Mouse (Mus musculus) fibroblast of lung, adult 2 months (primary cell): ENCODE data around the gene Fcrls.

Source experiments
- DNase-seq: peaks from one replicate; pipeline ENCODE4 v3.0.0-alpha.2; 2011; ENCODE audit warnings: low read depth

The Fcrls gene

DNA sequence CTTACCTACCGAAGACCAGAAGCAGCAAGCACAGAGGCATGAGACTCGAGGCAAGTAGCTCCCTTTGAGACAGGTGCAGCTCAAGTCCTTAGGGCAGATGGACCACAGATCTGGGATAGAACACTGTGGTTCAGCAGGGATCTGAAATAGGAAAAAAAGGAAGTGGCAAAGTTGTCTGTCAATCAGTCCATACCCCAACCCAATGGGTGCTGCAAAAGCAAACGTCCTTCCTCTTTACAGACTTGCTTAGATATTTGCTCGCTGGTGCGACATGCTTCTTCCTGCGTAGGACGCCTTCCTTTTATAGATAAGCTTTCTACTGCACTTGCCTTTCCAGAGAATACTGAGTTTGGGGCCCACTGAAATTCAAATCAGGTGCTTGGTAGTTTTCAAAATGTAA is at the start of gene Fcrls:
TSS of gene Fcrls (minus strand) at position 303 of the 400 bp plus-strand sequence.
- DNase-seq = no peak

DNA sequence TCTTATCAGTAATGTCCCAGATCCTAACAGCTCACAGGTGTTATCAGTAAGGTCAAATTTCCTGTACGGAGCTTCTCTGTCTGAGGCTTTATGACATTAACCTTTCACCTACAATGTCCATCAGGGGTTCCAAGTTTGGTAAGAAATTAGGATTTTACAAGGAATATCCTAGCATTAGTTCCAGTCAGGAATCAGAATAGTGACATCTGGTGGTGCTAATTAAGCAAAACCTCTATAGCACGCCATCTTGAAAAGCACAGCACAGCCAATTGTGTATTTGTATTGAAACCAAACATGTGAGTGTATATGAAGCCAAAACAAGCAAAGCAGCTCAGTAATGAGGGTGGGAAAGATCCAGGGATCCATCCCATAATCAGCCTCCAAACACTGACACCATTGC is 46.4 kb upstream of the Fcrls start:
- no peak for DNase-seq

DNA sequence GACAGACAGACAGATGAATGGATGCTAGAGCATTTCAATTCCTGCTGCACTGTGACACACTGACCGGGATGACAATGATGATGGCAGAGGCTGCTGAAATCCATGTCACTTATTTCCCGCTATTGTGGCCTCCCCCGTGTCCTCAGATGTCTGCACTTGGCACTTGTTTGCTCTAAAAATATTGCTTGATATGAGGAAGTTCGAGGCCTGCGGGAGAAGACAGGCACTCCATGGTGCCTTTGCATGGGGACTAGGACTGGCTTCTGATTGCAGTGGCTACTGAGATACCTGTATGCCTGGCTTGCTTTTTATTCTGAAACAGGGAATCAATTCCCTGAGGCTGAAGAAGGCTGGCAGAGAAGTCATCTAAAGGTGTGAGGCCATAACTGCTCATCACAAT is 36.4 kb upstream of the Fcrls start:
- DNase-seq = no peak

DNA sequence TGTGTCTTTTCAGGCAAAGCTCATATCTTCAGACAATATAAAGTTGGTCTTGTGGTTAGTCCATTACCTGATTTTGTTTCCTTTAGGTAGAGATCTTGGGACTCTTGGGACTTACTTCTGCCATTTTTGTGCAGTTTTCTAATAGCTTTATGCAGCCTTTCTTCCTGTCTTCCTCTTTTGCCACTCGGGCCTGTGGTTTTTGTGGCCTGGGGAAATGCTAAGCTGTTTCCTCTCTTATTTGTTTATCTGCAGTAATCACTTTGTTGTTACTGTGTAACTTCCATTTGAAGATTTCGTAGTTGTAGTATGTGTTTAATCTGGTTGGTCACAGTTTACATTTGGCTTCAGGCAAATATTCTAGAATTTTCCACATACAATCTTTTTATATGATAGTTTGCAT is 10.8 kb upstream of the Fcrls start:
- DNase-seq = no peak

DNA sequence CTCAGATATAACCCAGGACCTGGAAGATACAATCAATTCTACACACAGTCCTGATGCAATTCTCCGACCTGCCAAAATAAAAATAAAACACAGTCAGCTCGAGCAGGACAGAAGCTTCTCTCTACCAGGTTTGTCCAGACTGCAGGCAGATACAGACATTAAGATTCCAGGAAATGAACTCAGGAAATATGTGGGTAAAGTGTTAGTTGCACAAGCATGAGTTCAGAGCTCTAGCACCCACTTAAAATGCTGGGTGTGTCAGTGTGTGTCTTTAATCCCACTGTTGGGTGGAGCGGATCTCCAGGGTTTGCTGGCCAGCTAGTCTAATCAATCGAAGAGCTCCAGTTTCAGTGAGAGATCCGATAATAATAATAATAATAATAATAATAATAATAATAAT is 3.0 kb upstream of the Fcrls start:
- no peak for DNase-seq

DNA sequence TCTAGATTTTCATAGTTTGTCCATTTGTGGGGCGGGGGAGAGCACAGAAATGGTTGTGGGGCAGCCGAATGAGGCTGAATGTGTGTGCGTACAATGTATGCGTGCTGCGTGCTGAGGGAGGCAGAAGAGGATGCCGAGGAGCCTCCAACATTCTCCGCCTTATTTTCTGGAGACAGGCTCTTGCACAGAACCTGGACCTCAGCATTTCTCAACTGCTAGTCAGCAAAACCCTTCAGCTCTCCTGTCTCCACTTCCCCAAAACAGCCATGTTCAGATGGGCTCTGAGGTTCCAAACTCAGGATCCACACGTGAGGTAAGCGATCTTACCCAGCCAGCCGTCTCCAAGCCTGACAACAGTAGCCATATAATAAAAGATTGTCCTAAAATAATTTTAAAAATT is 8.3 kb downstream of the Fcrls start:
- DNase-seq = no peak

DNA sequence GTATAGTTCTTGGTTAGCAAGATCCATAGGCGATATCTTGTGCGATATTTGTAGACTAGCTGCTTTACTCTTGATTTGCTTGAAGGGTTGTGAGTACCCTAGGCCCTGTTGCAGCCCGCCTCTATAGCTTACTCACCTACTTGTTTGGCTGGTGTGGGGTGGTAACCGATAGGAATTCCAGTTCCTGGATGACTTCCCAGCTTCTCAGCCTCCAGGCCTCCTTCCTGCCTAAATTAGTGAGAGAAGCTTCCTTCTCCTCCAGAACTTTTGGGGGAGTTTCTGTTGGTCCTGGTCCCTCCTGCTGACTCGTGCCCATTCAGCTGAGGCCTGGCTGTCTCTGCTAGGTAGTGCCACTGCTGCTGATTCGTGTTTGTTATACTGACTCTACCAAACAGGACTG is 14.0 kb downstream of the Fcrls start:
- DNase-seq = no peak

DNA sequence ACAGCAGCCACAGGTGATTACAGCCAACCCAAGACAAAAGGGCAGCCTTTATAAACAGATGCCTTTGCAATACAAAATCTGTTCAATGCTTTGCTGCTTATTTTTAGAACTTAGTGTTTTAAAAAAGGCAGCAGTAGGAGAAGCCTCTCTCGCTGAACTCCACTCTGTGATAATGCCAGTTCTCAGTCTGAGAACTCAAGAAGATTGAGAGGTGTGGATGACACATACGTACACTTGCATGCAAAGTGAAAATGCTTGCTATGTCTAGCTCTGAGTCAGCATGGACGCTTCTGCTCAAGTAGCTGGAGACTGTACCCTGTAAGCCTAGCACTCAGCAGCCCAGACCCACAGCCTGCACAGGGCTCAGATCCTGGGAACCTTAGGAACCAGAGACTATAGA is 16.2 kb downstream of the Fcrls start:
- DNase-seq = no peak

DNA sequence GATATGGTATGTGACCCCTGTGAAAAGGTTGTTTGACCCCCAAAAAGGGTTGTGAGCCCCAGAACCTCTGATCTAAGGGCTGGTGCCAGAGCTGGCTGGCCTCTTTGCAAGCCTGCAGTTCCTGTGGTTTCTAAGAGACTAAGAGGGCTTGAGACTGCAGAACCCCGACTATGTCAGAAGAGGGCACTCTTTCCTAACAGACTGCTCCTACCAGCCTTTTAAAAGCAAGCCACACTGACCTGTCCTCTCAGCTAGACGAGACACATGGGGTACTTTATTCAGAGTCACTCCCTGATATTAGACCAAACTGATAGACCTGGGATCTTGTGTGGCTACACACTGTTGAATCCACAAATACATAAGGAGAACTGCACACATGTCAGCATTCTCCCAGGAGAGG is 19.9 kb downstream of the Fcrls start:
- DNase-seq = peak; percentile 19

DNA sequence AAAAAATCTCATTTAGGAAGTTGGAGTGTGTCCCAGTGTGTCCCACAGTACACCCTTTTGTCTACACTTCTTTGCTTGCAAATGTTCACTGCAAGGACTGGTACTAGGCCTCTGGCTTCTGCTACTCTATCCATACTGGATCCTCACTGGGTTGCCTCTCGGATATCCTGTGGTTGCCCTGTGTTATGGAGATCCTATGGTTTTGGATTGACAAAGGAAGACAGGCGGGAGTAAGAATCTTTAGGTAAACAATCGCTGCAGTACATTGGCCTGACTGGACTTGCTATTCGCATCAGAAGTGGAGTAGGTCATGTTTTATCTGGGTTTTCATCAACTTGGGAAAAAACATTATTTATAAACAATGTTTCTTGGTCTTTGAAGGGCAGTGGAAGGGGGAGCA is 22.6 kb downstream of the Fcrls start:
- no peak for DNase-seq

DNA sequence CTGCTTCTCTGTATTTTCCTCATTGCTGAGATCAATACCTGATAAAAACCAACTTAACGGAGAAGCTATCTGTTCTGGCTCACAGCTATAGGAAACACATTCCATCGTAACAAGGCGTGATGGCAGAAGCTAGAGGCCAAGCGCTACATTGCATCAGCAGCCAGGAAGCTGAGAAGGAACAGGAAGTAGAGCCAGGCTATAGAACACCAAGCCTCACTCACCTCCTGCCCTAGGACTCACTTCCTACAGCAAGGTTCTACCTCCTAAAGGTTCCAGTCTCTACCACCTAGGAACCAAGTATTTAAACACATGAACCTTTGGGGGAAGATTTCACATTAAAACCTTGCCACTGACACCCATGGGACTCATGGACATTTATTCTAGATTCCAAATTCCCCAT is 39.9 kb downstream of the Fcrls start:
- no peak for DNase-seq

DNA sequence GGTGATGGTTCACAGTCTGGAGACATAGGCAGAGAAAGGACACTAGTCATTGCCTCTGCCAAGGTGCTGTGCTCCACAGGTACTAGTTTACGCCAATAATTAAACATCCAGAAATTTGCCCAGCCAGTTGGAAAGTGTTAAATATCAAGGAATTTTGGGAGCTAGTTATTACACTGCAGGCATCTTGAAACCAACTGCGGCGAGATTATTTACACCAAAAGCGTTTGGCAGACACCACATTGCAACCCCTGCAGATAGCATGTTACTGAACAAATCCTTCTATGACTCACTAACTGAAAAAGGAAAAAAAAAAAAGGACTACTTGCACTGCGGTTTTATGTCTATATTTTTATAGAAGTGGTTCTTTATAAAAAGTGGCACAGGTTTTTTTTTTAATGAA is 41.2 kb downstream of the Fcrls start:
- peak; percentile 12 for DNase-seq

DNA sequence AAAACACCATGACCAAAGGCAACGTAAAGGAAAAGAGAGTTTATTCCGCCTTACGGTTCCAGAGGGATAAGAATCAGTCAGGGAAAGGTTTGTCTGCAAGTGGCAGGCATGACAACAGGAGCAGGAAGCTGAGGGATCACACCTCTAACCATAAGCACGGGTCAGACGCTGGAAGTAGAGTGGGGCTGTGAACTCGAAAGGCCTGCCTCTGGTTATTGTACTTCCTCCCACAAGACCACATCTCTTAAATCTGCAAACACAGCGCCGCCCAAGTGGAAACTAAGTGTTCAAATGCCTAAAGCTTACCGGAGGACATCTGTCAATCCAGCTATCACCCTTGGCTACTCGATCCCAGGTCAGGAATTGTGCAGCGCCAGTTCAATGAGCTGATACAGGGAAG is 48.4 kb downstream of the Fcrls start:
- no peak for DNase-seq

DNA sequence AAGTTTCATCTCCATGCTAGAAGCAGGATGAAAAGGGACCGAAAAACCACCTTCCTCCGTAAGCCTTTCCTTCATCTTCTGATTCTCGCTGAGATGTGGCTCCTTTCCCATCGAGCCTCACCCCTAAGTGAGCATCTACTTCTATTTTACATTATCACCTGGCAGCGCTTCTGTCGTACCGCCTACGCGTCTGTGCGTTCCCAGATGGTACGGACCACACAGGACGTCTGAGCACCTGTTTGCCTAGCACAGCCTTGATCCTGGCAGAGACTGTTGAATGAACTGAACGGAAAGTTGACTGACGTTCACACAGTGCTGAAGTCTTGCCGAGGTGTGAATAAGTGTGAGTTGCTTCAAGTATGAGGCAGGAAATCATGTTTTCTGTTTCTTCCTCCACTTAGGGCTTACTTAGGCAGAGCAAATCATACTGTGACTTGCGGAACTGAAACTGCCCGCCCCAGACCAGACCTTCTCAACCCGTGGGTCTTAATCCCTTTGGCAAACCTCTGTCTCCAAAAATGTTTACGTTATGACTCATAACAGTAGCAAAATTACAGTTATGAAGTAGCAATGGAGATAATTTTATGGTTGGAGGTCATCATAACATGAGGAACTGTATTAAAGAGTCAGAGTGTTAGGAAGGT is 49.2 kb downstream of the Fcrls start:
- no peak for DNase-seq

DNA sequence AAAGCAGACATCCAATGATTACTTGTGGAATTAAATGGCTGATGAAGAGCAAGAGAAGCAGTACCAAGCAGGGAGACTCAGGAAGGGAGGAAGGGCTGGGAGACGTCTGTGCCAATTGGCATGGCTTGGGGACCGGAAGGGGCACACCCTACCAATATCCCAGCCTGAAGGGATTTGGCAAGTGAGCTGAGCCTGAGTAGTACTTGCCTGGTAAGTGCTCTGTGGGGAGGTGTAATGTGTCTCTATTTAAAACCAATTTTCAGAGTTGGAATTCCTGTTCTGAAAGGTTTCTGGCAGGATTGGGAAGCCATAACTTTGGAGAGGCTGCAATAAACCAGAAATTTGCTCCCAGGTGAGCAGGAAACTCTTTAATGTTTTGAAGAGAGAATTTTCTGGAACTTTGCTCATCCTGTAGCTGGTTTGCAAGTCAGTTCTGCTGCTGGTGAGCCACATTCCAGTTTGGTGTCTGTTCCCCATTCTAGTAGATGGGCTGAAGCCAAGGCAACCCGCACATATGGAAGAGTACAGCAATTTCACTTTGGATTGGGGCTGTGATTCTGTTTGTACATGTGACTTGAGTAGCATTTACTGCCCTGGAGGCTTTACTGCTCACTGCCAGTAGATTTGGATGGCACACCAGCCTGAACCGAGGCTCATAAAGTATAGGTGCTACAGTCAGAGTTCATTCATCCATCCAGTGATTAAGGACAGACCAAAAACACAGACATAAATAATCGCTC is 57.0 kb downstream of the Fcrls start:
- peak; percentile 46 for DNase-seq
